Mouse (Mus musculus) myocyte (in vitro differentiated cells): ENCODE measurements around the gene Flcn. TPM values are rescaled to one million over a fixed set of nuclear protein-coding genes. Genes with fewer than 3 reads are reported as not detected.

Experiments
- H3K27me3 ChIP-seq: one replicate; pipeline ENCODE4 v1.6.1; 2011; ENCODE audit not compliant: control insufficient read depth, insufficient read depth, insufficient read length
- H3K36me3 ChIP-seq: one replicate; pipeline ENCODE4 v1.6.1; 2011; ENCODE audit not compliant: control insufficient read depth, insufficient read depth
- H3K4me2 ChIP-seq: one replicate; pipeline ENCODE4 v1.6.1; 2011; ENCODE audit warnings: low read depth, control low read depth
- H3K4me3 ChIP-seq: one replicate; pipeline ENCODE4 v1.5.1; 2011; ENCODE audit warnings: mild to moderate bottlenecking, control low read depth, moderate library complexity
- H3K79me2 ChIP-seq: one replicate; pipeline ENCODE4 v1.6.1; 2011; ENCODE audit not compliant: control insufficient read depth, insufficient read depth
- H3ac ChIP-seq: one replicate; pipeline ENCODE4 v1.6.1; 2011; ENCODE audit not compliant: control insufficient read depth, insufficient read length
- CEBPB ChIP-seq: IDR thresholded peaks from 2 replicates; pipeline ENCODE4 v1.6.1; 2011; ENCODE audit warnings: mild to moderate bottlenecking, moderate library complexity; ENCODE audit not compliant: poor library complexity, insufficient read depth, severe bottlenecking
- E2F4 ChIP-seq: IDR thresholded peaks from one replicate; pipeline ENCODE4 v1.6.1; 2011; ENCODE audit warnings: mild to moderate bottlenecking, control low read depth, moderate library complexity; ENCODE audit not compliant: insufficient read depth
- MAX ChIP-seq: IDR thresholded peaks from one replicate; pipeline ENCODE4 v1.6.1; 2011; ENCODE audit warnings: low read depth, mild to moderate bottlenecking, control low read depth
- MYOD1 ChIP-seq, 3 experiments: IDR thresholded peaks; one replicate each; pipeline ENCODE4 v1.6.1; 2011; ENCODE audit warnings: control low read depth in 2 of 3, low read depth in 2 of 3, mild to moderate bottlenecking in 2 of 3, moderate library complexity in 1 of 3; ENCODE audit not compliant: insufficient read length in 2 of 3, control insufficient read depth in 1 of 3
- MYOG ChIP-seq, 3 experiments: IDR thresholded peaks; one replicate each; pipeline ENCODE4 v1.6.1; 2011; ENCODE audit warnings: control low read depth in 2 of 3, low read depth in 2 of 3, mild to moderate bottlenecking in 2 of 3; ENCODE audit not compliant: insufficient read length in 2 of 3, control insufficient read depth in 1 of 3, insufficient read depth in 1 of 3
- POLR2A ChIP-seq: IDR thresholded peaks from one replicate; pipeline ENCODE4 v1.6.1; 2011; ENCODE audit warnings: low read depth, mild to moderate bottlenecking, control low read depth, moderate library complexity; ENCODE audit not compliant: insufficient read length
- POLR2AphosphoS2 ChIP-seq: IDR thresholded peaks from one replicate; pipeline ENCODE4 v1.6.1; 2011; ENCODE audit warnings: low read depth, control low read depth; ENCODE audit not compliant: insufficient read length
- REST ChIP-seq: IDR thresholded peaks from one replicate; pipeline ENCODE4 v1.6.1; 2011; ENCODE audit warnings: mild to moderate bottlenecking, control low read depth, moderate library complexity; ENCODE audit not compliant: insufficient read depth, insufficient read length
- SRF ChIP-seq: IDR thresholded peaks from one replicate; pipeline ENCODE4 v1.6.1; 2011; ENCODE audit warnings: low read depth; ENCODE audit not compliant: control insufficient read depth, insufficient read length
- TCF12 ChIP-seq: IDR thresholded peaks from one replicate; pipeline ENCODE4 v1.6.1; 2011; ENCODE audit warnings: mild to moderate bottlenecking, control low read depth; ENCODE audit not compliant: poor library complexity, insufficient read depth, severe bottlenecking
- TCF3 ChIP-seq: IDR thresholded peaks from one replicate; pipeline ENCODE4 v1.6.1; 2011; ENCODE audit warnings: low read depth, control low read depth; ENCODE audit not compliant: insufficient read length
- USF1 ChIP-seq: IDR thresholded peaks from one replicate; pipeline ENCODE4 v1.6.1; 2011; ENCODE audit warnings: low read depth, mild to moderate bottlenecking, control low read depth, moderate library complexity
- polyA plus RNA-seq: library from polyadenylated mRNA; unstranded; fragments of >200 nt; fragmentation: generic; extraction: Trizol; gene quantifications from one replicate; pipeline ENCODE4 v1.2.1, GENCODE M21; 2012; ENCODE audit warnings: missing spikeins

Flcn gene
- polyA plus RNA-seq, 1 experiment, result 43.9 TPM

- Histone ChIP-seq H3K79me2 (peaks cover 25% of the 10 kb centered on the region), H3K4me2 (peak overlapping the region; percentile 42)
Observed at GRCm38 (mm10) chr11:59805256-59805655, 4.6 kb downstream of the Flcn start.

GRCm38 (mm10) chr11:59804409-59805110 lies 5.3 kb downstream of the Flcn start:
- Histone ChIP-seq H3K27me3 (no peaks in the 10 kb centered on the region), H3K4me3 (no peak overlapping the region), H3K36me3 (peaks cover 17% of the 10 kb centered on the region), H3K4me2 (no peak overlapping the region), H3ac (no peak overlapping the region), H3K79me2 (peaks cover 25% of the 10 kb centered on the region)
- TF ChIP-seq MYOG (IDR thresholded peaks at IDR 0.05; ENCODE audit: control insufficient read depth in 1 of 3, insufficient read depth in 1 of 3, insufficient read length in 2 of 3, low read depth in 2 of 3) (peak in 2 of 3 experiments; percentile 49 to 83), TCF3 (no peak), MYOD1 (IDR thresholded peaks at IDR 0.05; ENCODE audit: control insufficient read depth in 1 of 3, insufficient read length in 2 of 3, low read depth in 2 of 3) (peak in 1 of 3 experiments; percentile 70)

More at GRCm38 (mm10) chr11:59805256-59805655, 4.6 kb downstream of the Flcn start:
- no peak overlapping the region for H3ac ChIP-seq
- peaks cover 16% of the 10 kb centered on the region for H3K36me3 ChIP-seq
- no peak overlapping the region for H3K4me3 ChIP-seq
- TF ChIP-seq MYOG (IDR thresholded peaks at IDR 0.05; ENCODE audit: control insufficient read depth in 1 of 3, insufficient read depth in 1 of 3, insufficient read length in 2 of 3, low read depth in 2 of 3), result peak in 2 of 3 experiments; percentile 62 to 90
- peak; percentile 85 to 97 (median 97) for TF ChIP-seq MYOD1 (IDR thresholded peaks at IDR 0.05; ENCODE audit: control insufficient read depth in 1 of 3, insufficient read length in 2 of 3, low read depth in 2 of 3)
- peak; percentile 74 for TF ChIP-seq TCF12
- TF ChIP-seq CEBPB, result no peak
- TF ChIP-seq POLR2A, result no peak
- TF ChIP-seq TCF3, result peak; percentile 60
- peak; percentile 9 for TF ChIP-seq POLR2AphosphoS2
- H3K27me3 ChIP-seq, result no peaks in the 10 kb centered on the region

GRCm38 (mm10) chr11:59803516-59803915 lies 6.3 kb downstream of the Flcn start:
- Histone ChIP-seq H3K79me2 (peaks cover 15% of the 10 kb centered on the region), H3K27me3 (no peaks in the 10 kb centered on the region), H3ac (no peak overlapping the region), H3K4me3 (no peak overlapping the region), H3K4me2 (no peak overlapping the region), H3K36me3 (peaks cover 21% of the 10 kb centered on the region)
- TF ChIP-seq TCF3 (no peak), MYOD1 (IDR thresholded peaks at IDR 0.05; ENCODE audit: control insufficient read depth in 1 of 3, insufficient read length in 2 of 3, low read depth in 2 of 3) (peak in 1 of 3 experiments; percentile 9), MYOG (IDR thresholded peaks at IDR 0.05; ENCODE audit: control insufficient read depth in 1 of 3, insufficient read depth in 1 of 3, insufficient read length in 2 of 3, low read depth in 2 of 3) (peak in 1 of 3 experiments; percentile 15), E2F4 (no peak), POLR2A (no peak), TCF12 (no peak)

GRCm38 (mm10) chr11:59801881-59802280 lies 7.9 kb downstream of the Flcn start:
- Histone ChIP-seq H3K79me2 (peaks cover 2% of the 10 kb centered on the region), H3K4me2 (no peak overlapping the region), H3K36me3 (peaks cover 32% of the 10 kb centered on the region), H3ac (no peak overlapping the region), H3K4me3 (no peak overlapping the region), H3K27me3 (no peaks in the 10 kb centered on the region)
- no peak for TF ChIP-seq MYOD1 (IDR thresholded peaks at IDR 0.05; ENCODE audit: control insufficient read depth in 1 of 3, insufficient read length in 2 of 3, low read depth in 2 of 3)
- no peak for TF ChIP-seq TCF12
- no peak for TF ChIP-seq REST
- no peak for TF ChIP-seq MYOG (IDR thresholded peaks at IDR 0.05; ENCODE audit: control insufficient read depth in 1 of 3, insufficient read depth in 1 of 3, insufficient read length in 2 of 3, low read depth in 2 of 3)

GRCm38 (mm10) chr11:59800412-59800811 lies 9.4 kb downstream of the Flcn start:
- Histone ChIP-seq H3K27me3 (no peaks in the 10 kb centered on the region), H3K4me3 (no peak overlapping the region), H3K36me3 (peaks cover 37% of the 10 kb centered on the region), H3K4me2 (no peak overlapping the region), H3ac (no peak overlapping the region), H3K79me2 (no peaks in the 10 kb centered on the region)
- no peak for TF ChIP-seq TCF12
- TF ChIP-seq REST, result no peak
- TF ChIP-seq MYOD1 (IDR thresholded peaks at IDR 0.05; ENCODE audit: control insufficient read depth in 1 of 3, insufficient read length in 2 of 3, low read depth in 2 of 3), result no peak
- no peak for TF ChIP-seq E2F4
- no peak for TF ChIP-seq POLR2A
- no peak for TF ChIP-seq SRF
- TF ChIP-seq MAX, result no peak
- TF ChIP-seq USF1, result no peak
- TF ChIP-seq CEBPB, result no peak
- TF ChIP-seq TCF3, result no peak
- TF ChIP-seq MYOG (IDR thresholded peaks at IDR 0.05; ENCODE audit: control insufficient read depth in 1 of 3, insufficient read depth in 1 of 3, insufficient read length in 2 of 3, low read depth in 2 of 3), result no peak
